Mouse (Mus musculus) heart, adult 9 months (tissue): Measurements from ENCODE around the gene Galnt13.
"Not testable (repeated sequence)": the region's sequence is repeated elsewhere in the genome, so short reads cannot be mapped to it uniquely, and the experiment has no call there.

ENCODE experiments used
- DNase-seq, 2 experiments: peaks; one replicate each; pipeline ENCODE4 v3.0.0; 2022; ENCODE audit warnings: low spot score in 2 of 2

The Galnt13 gene

DNA sequence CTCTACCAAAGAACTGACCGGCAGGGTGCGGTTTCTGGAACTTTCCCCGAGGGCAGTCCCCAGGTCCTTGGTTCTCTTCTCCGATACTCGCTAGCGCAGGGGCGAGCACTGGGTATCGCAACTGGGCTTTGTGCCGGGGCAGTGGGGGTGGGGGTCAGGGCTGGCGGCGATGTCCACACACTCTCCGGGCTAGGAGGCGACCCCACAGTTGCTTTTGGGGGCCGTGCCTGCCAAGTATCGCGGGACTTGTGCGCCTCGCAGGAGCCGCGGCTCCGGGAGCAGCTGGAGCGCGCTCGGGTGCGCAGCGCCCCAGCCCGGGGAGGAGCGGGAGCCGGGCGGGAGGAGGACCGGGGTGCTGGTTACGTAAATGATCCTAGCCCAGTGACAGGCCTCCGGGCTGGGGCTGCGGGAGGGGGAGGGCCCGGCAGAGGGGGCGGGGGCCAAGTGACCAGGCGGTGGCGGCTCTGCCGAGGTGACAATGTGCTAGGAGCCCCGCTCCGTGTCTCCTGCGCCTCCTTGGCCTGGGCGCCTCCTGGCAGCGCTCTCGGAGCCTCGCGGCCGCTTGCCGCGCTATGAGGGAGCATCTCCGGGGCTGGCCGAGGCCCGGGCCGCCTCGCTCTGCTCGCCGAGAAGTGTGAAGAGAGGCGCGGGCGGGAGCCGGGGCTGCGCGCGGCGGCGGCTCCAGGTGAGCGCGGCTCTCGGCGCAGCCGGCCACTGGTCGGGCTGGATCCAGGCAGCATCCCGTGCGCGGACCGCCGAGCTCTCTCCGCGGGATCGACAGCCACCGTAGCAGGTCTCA is at the start of gene Galnt13:
TSS of gene Galnt13 (plus strand) at position 381 of the 799 bp plus-strand sequence.
- DNase-seq: no peak

- no peak for DNase-seq
Measured at GRCm38 (mm10) chr2:54431060-54431459, 5.1 kb upstream of the Galnt13 start.

DNA sequence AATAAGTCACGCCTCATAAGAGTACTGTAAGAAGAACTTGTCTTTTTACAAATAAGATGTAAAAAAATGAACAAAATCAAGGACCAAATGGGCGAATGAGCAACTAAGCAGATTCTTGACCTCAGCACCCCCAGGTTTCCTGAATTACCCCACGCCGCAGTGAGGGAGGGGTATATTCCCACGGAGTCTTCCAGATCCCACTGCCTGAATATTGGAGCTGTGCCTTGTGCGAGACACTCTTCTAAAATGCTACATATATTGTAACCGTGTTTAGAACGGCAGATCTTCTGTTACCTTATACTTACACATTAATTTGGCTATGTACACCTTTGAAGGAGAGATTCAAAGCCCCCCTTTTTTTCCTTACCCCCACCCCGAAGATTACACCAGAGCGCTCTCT is 737 bp upstream of the Galnt13 start:
- no peak for DNase-seq

DNA sequence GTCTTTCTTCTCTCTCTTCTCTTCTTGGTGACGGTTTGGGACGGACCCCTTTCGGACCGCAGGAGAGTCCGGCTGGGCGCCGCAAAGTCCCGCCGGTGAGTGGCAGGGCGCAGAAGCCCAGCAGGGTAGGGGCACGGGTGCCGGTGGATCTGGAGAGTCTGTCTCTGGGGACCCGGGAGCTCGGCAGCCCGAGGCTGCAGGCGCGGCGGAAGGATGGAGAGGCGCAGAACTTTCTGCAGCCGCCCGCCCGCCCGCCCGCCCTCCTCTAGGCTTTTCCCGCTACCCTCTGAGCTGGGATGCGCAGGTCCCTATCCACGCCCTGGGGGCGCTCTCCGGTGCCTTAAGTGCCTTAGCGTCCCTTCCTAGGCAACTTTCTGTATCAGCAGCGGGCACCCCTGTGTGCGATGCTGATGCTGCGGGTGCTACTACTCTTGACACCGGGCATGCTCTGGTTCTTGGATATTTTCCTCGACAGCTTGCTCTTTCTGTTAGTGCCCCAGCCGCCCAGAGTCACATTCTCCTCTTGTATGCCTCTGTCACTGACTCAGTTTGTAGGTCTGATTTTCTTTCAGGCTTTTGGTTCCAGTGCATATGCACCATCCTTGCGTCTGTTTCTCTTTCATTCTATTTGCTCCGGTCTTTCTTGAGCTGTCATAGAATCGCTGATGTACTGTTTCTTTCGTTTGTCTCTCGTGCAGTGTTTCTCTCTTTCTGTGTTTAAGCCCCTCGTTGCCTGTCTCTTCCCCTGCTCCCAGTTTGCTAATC is 801 bp downstream of the Galnt13 start:
- DNase-seq: no peak

GRCm38 (mm10) chr2:54437501-54437830 is 1.3 kb downstream of the Galnt13 start:
- DNase-seq: no peak

DNA sequence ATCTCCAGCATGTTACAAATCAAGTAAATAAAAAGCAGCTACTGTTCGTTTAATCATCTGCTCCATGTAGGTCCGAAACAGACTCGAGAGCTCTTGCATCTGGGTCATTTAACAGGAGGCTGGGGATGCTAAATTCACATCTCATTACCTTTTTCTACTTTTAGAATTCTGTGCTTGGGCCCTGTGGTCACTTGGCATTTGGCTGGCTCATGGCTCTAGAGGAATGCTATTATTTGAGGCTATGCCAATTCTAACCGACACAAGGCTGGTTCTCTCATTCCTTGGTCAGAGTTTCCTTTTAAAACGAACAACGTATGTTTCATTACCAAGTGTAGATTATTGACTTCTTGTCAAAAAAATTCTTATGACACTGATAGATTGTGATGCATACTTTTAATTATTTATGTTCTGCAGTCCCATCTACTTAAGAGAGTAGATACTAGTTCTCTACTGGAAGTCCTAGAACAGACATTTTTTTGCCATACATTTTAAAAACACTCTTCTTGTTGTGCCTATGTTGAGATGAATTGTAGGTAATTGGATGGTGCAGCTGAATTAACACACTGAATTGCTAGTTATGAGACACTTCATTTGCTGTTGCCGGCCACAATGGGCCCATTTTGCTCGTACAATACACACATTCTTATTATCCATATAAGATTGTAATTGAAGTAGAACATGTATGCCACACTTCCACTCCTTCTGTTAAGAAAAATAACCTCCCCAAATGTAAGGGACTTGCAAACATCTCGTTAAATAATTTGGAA is 6.8 kb downstream of the Galnt13 start:
- no peak for DNase-seq

- DNase-seq: no peak
Measured at GRCm38 (mm10) chr2:54483426-54483825, 47.3 kb downstream of the Galnt13 start.

- no peak for DNase-seq
Measured at GRCm38 (mm10) chr2:54522989-54523388, 86.9 kb downstream of the Galnt13 start.

GRCm38 (mm10) chr2:54527073-54527472 is 91.0 kb downstream of the Galnt13 start:
- no peak for DNase-seq

GRCm38 (mm10) chr2:54558357-54559153 is 122.4 kb downstream of the Galnt13 start:
- no peak for DNase-seq

DNA sequence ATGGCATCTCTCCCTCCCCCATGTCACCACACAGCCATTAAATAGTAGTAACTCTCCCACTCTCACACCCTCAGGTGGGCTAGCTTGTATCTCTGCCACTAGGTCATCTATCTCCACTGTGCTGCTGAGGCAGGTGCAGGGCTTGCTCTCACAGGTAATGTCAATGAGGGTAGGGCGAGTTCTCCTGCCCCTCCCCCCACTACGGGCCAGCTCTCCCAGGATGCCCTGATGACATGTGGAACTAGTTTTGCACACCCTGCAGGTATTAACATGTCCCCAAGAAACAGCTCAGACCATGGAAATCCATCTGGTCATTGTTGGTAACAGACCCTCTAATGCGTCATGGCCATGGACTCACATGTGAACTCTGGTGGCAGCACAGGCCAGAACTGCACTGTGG is 129.0 kb downstream of the Galnt13 start:
- no peak for DNase-seq

GRCm38 (mm10) chr2:54567186-54567585 is 131.1 kb downstream of the Galnt13 start:
- no peak for DNase-seq

DNA sequence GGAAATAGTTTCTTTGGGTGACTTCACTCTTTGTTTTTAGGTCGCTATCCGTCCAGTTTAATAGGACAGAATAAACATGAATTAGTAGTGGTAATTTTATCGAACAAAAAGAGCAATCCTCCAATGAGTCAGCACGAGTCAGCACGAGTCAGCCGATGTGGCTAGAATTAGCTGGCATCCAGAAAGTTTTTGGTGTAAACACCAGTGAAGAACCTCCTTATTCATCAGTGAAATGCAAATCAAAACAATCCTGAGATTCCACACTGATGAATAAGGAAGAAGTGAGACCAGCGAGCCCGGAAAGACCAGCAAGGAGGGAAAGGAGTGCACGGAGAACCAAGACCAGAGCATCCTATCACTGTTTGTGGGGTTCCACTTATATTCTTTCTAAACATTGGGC is 131.5 kb downstream of the Galnt13 start:
- DNase-seq: no peak

- not testable (repeated sequence) for DNase-seq
Measured at GRCm38 (mm10) chr2:54713817-54714216, 277.7 kb downstream of the Galnt13 start.

- no peak for DNase-seq
Measured at GRCm38 (mm10) chr2:54751232-54751631, 315.1 kb downstream of the Galnt13 start.

GRCm38 (mm10) chr2:54759781-54760180 is 323.7 kb downstream of the Galnt13 start:
- DNase-seq: no peak

DNA sequence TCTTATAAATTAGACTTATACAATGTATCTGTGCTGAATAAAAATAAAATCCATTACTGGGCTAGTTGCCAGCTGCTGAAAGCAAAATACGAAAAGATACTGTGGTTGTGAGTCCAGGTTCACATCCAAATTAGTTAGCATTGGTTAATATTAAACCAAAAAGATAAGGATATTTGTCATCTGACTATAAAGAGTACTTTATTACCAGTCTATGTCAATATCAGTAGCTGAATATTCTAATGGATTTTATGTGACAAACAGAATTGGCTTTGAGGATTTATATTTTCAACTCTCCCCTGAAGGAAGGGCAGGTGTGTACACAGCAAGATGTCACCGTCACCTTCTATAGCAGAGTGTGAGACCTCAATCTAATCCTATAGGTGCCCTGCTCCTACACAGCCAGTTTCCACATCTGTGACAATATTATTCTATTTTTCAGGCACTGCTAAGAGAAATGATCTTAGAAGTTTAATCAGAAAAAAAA is 342.7 kb downstream of the Galnt13 start:
- DNase-seq: no peak

DNA sequence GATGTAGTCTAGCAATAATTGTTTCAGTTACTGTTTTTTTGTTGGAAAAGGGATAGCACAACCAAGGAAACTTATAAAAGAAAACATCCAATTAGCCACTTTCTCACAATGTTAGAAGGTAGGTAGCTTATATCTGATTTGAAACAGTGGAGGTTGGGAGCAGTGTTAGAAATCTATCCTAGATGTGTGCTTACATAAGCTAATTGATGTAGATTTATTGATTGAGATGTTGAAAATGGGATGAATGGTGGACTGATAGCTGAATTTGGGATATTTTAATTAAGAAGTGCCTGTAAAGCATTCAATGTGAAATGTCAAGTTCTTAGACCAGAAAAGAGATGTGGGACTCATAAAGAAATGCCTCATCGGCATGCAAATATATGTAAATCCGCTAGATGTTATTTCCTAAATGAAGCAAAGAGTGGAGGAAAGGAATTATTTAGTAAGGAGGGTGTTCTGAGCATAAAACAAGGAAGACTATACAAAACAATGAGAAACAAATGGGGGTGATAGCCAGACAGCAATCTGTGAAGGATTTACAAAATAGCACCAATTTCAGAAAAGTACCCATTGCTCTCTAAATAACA is 377.6 kb downstream of the Galnt13 start:
- DNase-seq: no peak

- DNase-seq: no peak
Measured at GRCm38 (mm10) chr2:54841245-54841644, 405.1 kb downstream of the Galnt13 start.

DNA sequence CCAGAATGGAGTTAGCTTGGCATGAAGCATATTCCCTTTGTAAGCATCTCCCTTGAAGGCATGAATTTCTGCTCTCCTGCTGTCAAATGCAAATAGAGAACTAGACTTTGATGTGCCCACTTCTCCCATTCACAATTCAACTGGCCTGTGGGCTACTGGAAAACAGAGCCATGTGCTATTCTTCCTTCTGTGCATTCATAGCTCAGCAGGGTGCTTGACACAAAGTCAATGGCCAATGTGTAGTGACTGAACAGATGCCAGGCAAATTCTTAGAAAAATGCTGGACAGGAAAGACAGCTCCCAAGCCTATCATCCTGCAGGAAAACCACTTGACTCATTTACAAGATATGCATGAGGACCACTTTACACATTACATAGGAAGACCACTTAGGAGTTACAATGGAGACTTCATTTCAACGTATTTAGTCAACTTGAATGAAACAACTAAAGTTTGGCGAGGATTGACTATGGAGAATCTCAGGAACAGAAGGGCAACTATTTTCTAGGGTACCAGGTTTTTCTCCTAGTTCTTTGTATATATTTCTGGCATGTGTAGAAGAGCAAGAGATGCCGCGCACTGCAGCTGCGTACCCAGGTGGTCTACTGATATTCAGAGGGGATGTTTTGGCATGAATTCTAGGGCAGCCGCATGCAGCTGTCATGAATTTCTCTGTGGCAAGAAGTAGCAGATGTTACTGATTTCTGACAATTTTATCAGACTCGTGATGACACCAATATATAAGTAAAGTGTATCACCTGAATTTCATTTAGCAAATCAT is 470.4 kb downstream of the Galnt13 start:
- DNase-seq: no peak
